Mouse (Mus musculus): Measurements from ENCODE around the gene Cd248. TPM values are rescaled to one million over a fixed set of nuclear protein-coding genes. Genes with fewer than 3 reads are reported as not detected.
A peak's percentile ranks its signal among the peaks of the same experiment; 100 is the strongest.

Gene Cd248
- 7.7 and 9.5 TPM in 2 replicates for polyA plus RNA-seq (2016; fragmentation: Nextera tagmentation; extraction: Ambion mirVana)

- peaks cover 72% of the 10 kb centered on the region for H3K4me1 ChIP-seq
- H3K36me3 ChIP-seq: no peaks in the 10 kb centered on the region
- peak within 1 kb of the TSS; percentile 92 for H3K4me2 ChIP-seq
- ATAC-seq: peak; percentile 17
- H3K9me3 ChIP-seq (replicated peaks): no peaks in the 10 kb centered on the region
- WGBS (ENCODE audit: insufficient replicate concordance): 2% methylated on average over 56 of the region's 56 CpGs
- peak within 1 kb of the TSS; percentile 83 for H3K27ac ChIP-seq
- peak within 1 kb of the TSS; percentile 71 for H3K9ac ChIP-seq
- peaks cover 48% of the 10 kb centered on the region for H3K27me3 ChIP-seq (replicated peaks)
- H3K4me3 ChIP-seq: peak within 1 kb of the TSS; percentile 56
Observed at GRCm38 (mm10) chr19:5067867-5068569, at the start of gene Cd248. Gene Cd248 (plus strand): TSS chr19:5068078.

- no peaks in the 10 kb centered on the region for H3K36me3 ChIP-seq
- peaks cover 4% of the 10 kb centered on the region; the same call in 1 of the 2 replicates for H3K27me3 ChIP-seq (replicated peaks)
- H3K9ac ChIP-seq: no peak overlapping the region
- H3K27ac ChIP-seq: no peak overlapping the region
- no peaks in the 10 kb centered on the region for H3K9me3 ChIP-seq (replicated peaks)
- H3K4me1 ChIP-seq: peaks cover 6% of the 10 kb centered on the region; the same call in 1 of the 2 replicates
- no peak overlapping the region for H3K4me2 ChIP-seq
- H3K4me3 ChIP-seq: no peak overlapping the region
- ATAC-seq: no peak
- WGBS (ENCODE audit: insufficient replicate concordance): 72% methylated on average over 3 of the region's 3 CpGs
Observed at GRCm38 (mm10) chr19:5018191-5018590, 49.7 kb upstream of the Cd248 start.

- Histone ChIP-seq H3K9ac (no peak overlapping the region), H3K9me3 (replicated peaks) (no peaks in the 10 kb centered on the region), H3K4me3 (no peak overlapping the region), H3K4me1 (peaks cover 22% of the 10 kb centered on the region), H3K36me3 (0 out of 2 replicates have a peak, but pooled peaks cover 4% of the 10 kb centered on the region), H3K4me2 (no peak overlapping the region), H3K27me3 (replicated peaks) (no peaks in the 10 kb centered on the region), H3K27ac (no peak overlapping the region)
- no peak for ATAC-seq
- 74% methylated on average over 2 of the region's 2 CpGs for WGBS (ENCODE audit: insufficient replicate concordance)
Observed at GRCm38 (mm10) chr19:5021416-5021815, 46.5 kb upstream of the Cd248 start.

- ATAC-seq: peak; percentile 88
- H3K9ac ChIP-seq: peak within 1 kb of the TSS; percentile 72
Observed at GRCm38 (mm10) chr19:5023621-5024479, 44.0 kb upstream of the Cd248 start, which contains the start of gene Slc29a2. Gene Slc29a2 (plus strand): TSS chr19:5023860.

GRCm38 (mm10) chr19:5026111-5026510 is 41.8 kb upstream of the Cd248 start:
- Histone ChIP-seq H3K9ac (no peak overlapping the region), H3K36me3 (peaks cover 44% of the 10 kb centered on the region), H3K4me2 (no peak overlapping the region), H3K9me3 (replicated peaks) (no peaks in the 10 kb centered on the region), H3K4me1 (peaks cover 22% of the 10 kb centered on the region), H3K27me3 (replicated peaks) (no peaks in the 10 kb centered on the region), H3K27ac (no peak overlapping the region), H3K4me3 (no peak overlapping the region)
- 82% methylated on average over 8 of the region's 8 CpGs for WGBS (ENCODE audit: insufficient replicate concordance)
- no peak for ATAC-seq

More at GRCm38 (mm10) chr19:5023621-5024479, 44.0 kb upstream of the Cd248 start, which contains the start of gene Slc29a2:
- no peaks in the 10 kb centered on the region for H3K9me3 ChIP-seq (replicated peaks)
- H3K4me2 ChIP-seq: peak within 1 kb of the TSS; percentile 96
- peak within 1 kb of the TSS; percentile 72 for H3K4me3 ChIP-seq
- H3K4me1 ChIP-seq: peaks cover 22% of the 10 kb centered on the region
- H3K36me3 ChIP-seq: peaks cover 24% of the 10 kb centered on the region
- H3K27ac ChIP-seq: peak within 1 kb of the TSS; percentile 77
- no peaks in the 10 kb centered on the region for H3K27me3 ChIP-seq (replicated peaks)
- under 1% methylated on average over 62 of the region's 62 CpGs for WGBS (ENCODE audit: insufficient replicate concordance)

GRCm38 (mm10) chr19:5032686-5033085 is 35.2 kb upstream of the Cd248 start:
- Histone ChIP-seq H3K9ac (no peak overlapping the region), H3K36me3 (peaks cover 38% of the 10 kb centered on the region), H3K27me3 (replicated peaks) (peaks cover 10% of the 10 kb centered on the region), H3K4me2 (no peak overlapping the region), H3K4me1 (peaks cover 3% of the 10 kb centered on the region; the same call in 1 of the 2 replicates), H3K27ac (no peak overlapping the region), H3K9me3 (replicated peaks) (no peaks in the 10 kb centered on the region), H3K4me3 (no peak overlapping the region)
- ATAC-seq: no peak
- WGBS (ENCODE audit: insufficient replicate concordance): 71% methylated on average over 3 of the region's 3 CpGs

GRCm38 (mm10) chr19:5036577-5036976 is 31.3 kb upstream of the Cd248 start:
- no peak for ATAC-seq
- H3K36me3 ChIP-seq: peaks cover 4% of the 10 kb centered on the region
- H3K9me3 ChIP-seq (replicated peaks): no peaks in the 10 kb centered on the region
- H3K4me3 ChIP-seq: no peak overlapping the region
- WGBS (ENCODE audit: insufficient replicate concordance): 73% methylated on average over 4 of the region's 4 CpGs
- H3K4me1 ChIP-seq: peaks cover 30% of the 10 kb centered on the region
- no peak overlapping the region for H3K9ac ChIP-seq
- peaks cover 14% of the 10 kb centered on the region for H3K27me3 ChIP-seq (replicated peaks)
- H3K4me2 ChIP-seq: no peak overlapping the region
- H3K27ac ChIP-seq: no peak overlapping the region

- WGBS (ENCODE audit: insufficient replicate concordance): 5% methylated on average over 32 of the region's 32 CpGs
- Histone ChIP-seq H3K4me3 (peak overlapping the region; percentile 77), H3K27ac (0 out of 2 replicates have a peak overlapping the region, but pooled peaks have one; percentile 59), H3K4me2 (peak overlapping the region; percentile 91), H3K4me1 (peaks cover 42% of the 10 kb centered on the region), H3K9me3 (replicated peaks) (no peaks in the 10 kb centered on the region), H3K27me3 (replicated peaks) (peaks cover 14% of the 10 kb centered on the region), H3K36me3 (0 out of 2 replicates have a peak, but pooled peaks cover under 1% of the 10 kb centered on the region), H3K9ac (peak overlapping the region; percentile 73)
- ATAC-seq: no peak
Observed at GRCm38 (mm10) chr19:5037678-5038571, 30.0 kb upstream of the Cd248 start.

GRCm38 (mm10) chr19:5038709-5039156 is 29.1 kb upstream of the Cd248 start, which contains the start of the genes B4gat1 and AC124502.3:
Gene B4gat1 (plus strand): TSS chr19:5038826.
Gene AC124502.3 (plus strand): TSS chr19:5038891.
- peaks cover 42% of the 10 kb centered on the region for H3K4me1 ChIP-seq

GRCm38 (mm10) chr19:5039301-5040114 is 28.4 kb upstream of the Cd248 start:
- 22% methylated on average over 41 of the region's 41 CpGs for WGBS (ENCODE audit: insufficient replicate concordance)
- Histone ChIP-seq H3K9ac (peak overlapping the region; percentile 73), H3K4me3 (peak overlapping the region; percentile 77), H3K27ac (peak overlapping the region; percentile 59; the same call in 1 of the 2 replicates), H3K27me3 (replicated peaks) (peaks cover 14% of the 10 kb centered on the region), H3K9me3 (replicated peaks) (no peaks in the 10 kb centered on the region), H3K4me1 (peaks cover 42% of the 10 kb centered on the region), H3K4me2 (peak overlapping the region; percentile 91), H3K36me3 (peaks cover 12% of the 10 kb centered on the region; the same call in 1 of the 2 replicates)
- ATAC-seq: no peak

More at GRCm38 (mm10) chr19:5038709-5039156, 29.1 kb upstream of the Cd248 start, which contains the start of the genes B4gat1 and AC124502.3:
- Histone ChIP-seq H3K4me3 (peak within 1 kb of the TSS; percentile 77), H3K4me2 (peak within 1 kb of the TSS; percentile 91), H3K27ac (peak within 1 kb of the TSS; percentile 59; the same call in 1 of the 2 replicates), H3K9ac (peak within 1 kb of the TSS; percentile 73), H3K36me3 (peaks cover 9% of the 10 kb centered on the region; the same call in 1 of the 2 replicates), H3K9me3 (replicated peaks) (no peaks in the 10 kb centered on the region), H3K27me3 (replicated peaks) (peaks cover 14% of the 10 kb centered on the region)
- under 1% methylated on average over 41 of the region's 44 CpGs for WGBS (ENCODE audit: insufficient replicate concordance)
- peak; percentile 81 for ATAC-seq
